Mouse (Mus musculus) limb, embryonic 11.5 days (tissue): ENCODE measurements around the gene Rp9. TPM values are rescaled to one million over a fixed set of nuclear protein-coding genes. Genes with fewer than 3 reads are reported as not detected.
"Not testable (repeated sequence)": the region's sequence is repeated elsewhere in the genome, so short reads cannot be mapped to it uniquely, and the experiment has no call there.

Experiments
- ATAC-seq: fragments of 200-750 bp; cut with Nextera tagmentation; 2 replicates; pipeline ENCODE4 v1.8.0; 2017; ENCODE audit warnings: low read depth; ENCODE audit not compliant: insufficient number of reproducible peaks, low FRiP score, low TSS enrichment
- DNase-seq: peaks from one replicate; pipeline ENCODE4 v3.0.0-alpha.2; 2015; ENCODE audit warnings: low spot score
- H3K27ac ChIP-seq: fragments of 300-500 bp; sonication (generic); replicated peaks from 2 replicates; pipeline ENCODE4 v1.5.1; 2014; ENCODE audit warnings: low read depth, mild to moderate bottlenecking, low read length
- H3K27me3 ChIP-seq: fragments of 300-500 bp; sonication (generic); 2 replicates; pipeline ENCODE4 v1.6.1; 2014; ENCODE audit warnings: mild to moderate bottlenecking, low read length, mixed read lengths; ENCODE audit not compliant: control insufficient read depth, insufficient read depth
- H3K36me3 ChIP-seq: fragments of 300-500 bp; sonication (generic); 2 replicates; pipeline ENCODE4 v1.6.1; 2014; ENCODE audit warnings: mild to moderate bottlenecking, low read length, moderate library complexity, mixed read lengths; ENCODE audit not compliant: control insufficient read depth, insufficient read depth
- H3K4me1 ChIP-seq: fragments of 300-500 bp; sonication (generic); 2 replicates; pipeline ENCODE4 v1.6.1; 2014; ENCODE audit warnings: low read length, mixed read lengths; ENCODE audit not compliant: control insufficient read depth, insufficient read depth
- H3K4me2 ChIP-seq: fragments of 300-500 bp; sonication (generic); 2 replicates; pipeline ENCODE4 v1.6.1; 2014; ENCODE audit warnings: low read depth, mild to moderate bottlenecking, moderate library complexity; ENCODE audit not compliant: severe bottlenecking
- H3K4me3 ChIP-seq: fragments of 300-500 bp; sonication (generic); 2 replicates; pipeline ENCODE4 v1.5.1; 2014; ENCODE audit warnings: low read depth, low read length
- H3K9ac ChIP-seq: fragments of 300-500 bp; sonication (generic); 2 replicates; pipeline ENCODE4 v1.6.1; 2014; ENCODE audit warnings: mild to moderate bottlenecking, low read length
- H3K9me3 ChIP-seq: fragments of 300-500 bp; sonication (generic); 2 replicates; pipeline ENCODE4 v1.6.1; 2016; ENCODE audit warnings: low read length; ENCODE audit not compliant: control insufficient read depth
- WGBS: fragments of 180-500 bp; shearing (Covaris S2); extraction: QIAGEN DNeasy Blood & Tissue Kit; methylation state at CpG from one replicate; pipeline ENCODE4 v1.1.7; 2014; 5-methylcytosine and 5-hydroxymethylcytosine counted together
- polyA plus RNA-seq: library from polyadenylated mRNA; unstranded; fragments of >200 nt; fragmentation: Nextera tagmentation; extraction: Ambion mirVana; gene quantifications from 2 replicates; pipeline ENCODE4 v1.2.1, GENCODE M21; 2014

Rp9 gene
- polyA plus RNA-seq, 1 experiment from 2014 or later, result 62.7 TPM

GRCm38 (mm10) chr9:22405414-22405813 is 64.1 kb downstream of the Rp9 start:
- Histone ChIP-seq H3K27me3 (no peaks in the 10 kb centered on the region), H3K9me3 (no peaks in the 10 kb centered on the region), H3K27ac (no peak overlapping the region), H3K4me3 (no peak overlapping the region), H3K4me2 (no peak overlapping the region), H3K36me3 (no peaks in the 10 kb centered on the region), H3K4me1 (no peaks in the 10 kb centered on the region), H3K9ac (no peak overlapping the region)
- ATAC-seq (no peak), DNase-seq (no peak)
- WGBS, result 84% methylated on average over 3 of the region's 3 CpGs

DNA sequence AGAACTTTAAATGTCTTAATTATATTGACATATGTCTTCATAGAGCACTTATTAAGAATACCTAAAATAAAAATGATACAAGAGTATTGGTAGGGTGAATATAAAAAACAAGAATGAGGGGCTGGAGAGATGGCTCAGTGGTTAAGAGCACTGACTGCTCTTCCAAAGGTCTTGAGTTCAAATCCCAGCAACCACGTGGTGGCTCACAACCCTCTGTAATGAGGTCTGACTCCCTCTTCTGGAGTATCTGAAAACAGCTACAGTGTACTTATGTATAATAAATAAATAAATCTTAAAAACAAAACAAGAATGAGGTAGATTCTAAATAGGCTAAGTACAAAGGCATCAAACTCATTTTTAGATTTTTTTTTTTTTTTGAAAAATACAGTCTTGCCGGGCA is 66.0 kb downstream of the Rp9 start:
- not testable (repeated sequence) for H3K4me2 ChIP-seq, H3K27ac ChIP-seq, H3K4me3 ChIP-seq, H3K4me1 ChIP-seq, H3K9ac ChIP-seq, ATAC-seq, H3K27me3 ChIP-seq, DNase-seq, H3K9me3 ChIP-seq, H3K36me3 ChIP-seq
- WGBS, result 71% methylated on average over 2 of the region's 2 CpGs

- no peak for ATAC-seq
- Histone ChIP-seq H3K27me3 (no peaks in the 10 kb centered on the region), H3K27ac (no peak overlapping the region), H3K9me3 (no peaks in the 10 kb centered on the region), H3K36me3 (no peaks in the 10 kb centered on the region), H3K4me2 (no peak overlapping the region), H3K9ac (no peak overlapping the region), H3K4me1 (no peaks in the 10 kb centered on the region), H3K4me3 (no peak overlapping the region)
- no peak for DNase-seq
- WGBS, result 77% methylated on average over 3 of the region's 3 CpGs
These were observed 66.6 kb downstream of the Rp9 start for GRCm38 (mm10) chr9:22402976-22403375.

DNA sequence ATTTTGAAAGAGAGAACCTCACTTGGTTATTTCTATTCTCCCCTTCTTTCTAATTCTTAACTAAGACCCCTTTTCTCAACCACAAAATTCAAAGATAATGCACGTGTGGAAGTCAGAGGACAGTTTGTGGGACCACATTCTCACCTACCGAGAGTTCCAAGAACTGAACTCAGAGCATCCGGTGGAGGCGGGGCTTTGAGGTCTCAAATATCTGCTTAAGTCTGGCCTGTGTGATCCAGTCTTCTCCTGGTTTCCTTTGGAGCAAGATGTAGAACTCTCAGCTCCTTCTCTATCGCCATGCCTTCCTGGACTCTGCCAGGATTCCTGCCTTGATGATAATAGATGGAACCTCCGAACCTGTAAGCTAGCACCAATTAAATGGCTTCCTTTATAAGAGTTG is 67.5 kb downstream of the Rp9 start:
- 88% methylated on average over 6 of the region's 6 CpGs for WGBS
- H3K36me3 ChIP-seq, result no peaks in the 10 kb centered on the region
- H3K4me2 ChIP-seq, result no peak overlapping the region
- no peaks in the 10 kb centered on the region for H3K9me3 ChIP-seq
- no peaks in the 10 kb centered on the region for H3K27me3 ChIP-seq
- no peak overlapping the region for H3K4me3 ChIP-seq
- H3K27ac ChIP-seq, result no peak overlapping the region
- no peaks in the 10 kb centered on the region for H3K4me1 ChIP-seq
- ATAC-seq, result no peak
- no peak for DNase-seq
- H3K9ac ChIP-seq, result no peak overlapping the region

DNA sequence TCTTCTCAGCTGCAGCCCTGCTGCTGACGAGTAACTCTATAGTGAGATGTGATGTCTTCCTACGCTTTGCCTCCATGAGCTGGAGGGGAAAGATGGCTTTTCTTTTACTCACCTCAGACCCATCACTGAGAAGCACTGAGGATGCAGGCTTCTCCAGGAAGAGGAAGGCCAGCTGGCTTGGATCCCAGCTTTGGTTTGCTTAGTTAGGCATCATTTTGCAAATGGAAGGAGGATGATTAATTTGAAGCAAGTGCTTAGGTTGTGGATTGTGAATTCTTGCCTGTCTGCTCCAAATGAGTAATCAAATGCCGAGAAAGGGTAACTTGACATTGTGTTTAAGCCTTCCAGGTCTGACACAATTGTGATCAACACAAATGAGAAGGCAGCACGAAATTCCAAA is 70.5 kb downstream of the Rp9 start:
- H3K27ac ChIP-seq, result no peak overlapping the region
- H3K27me3 ChIP-seq, result no peaks in the 10 kb centered on the region
- DNase-seq (no peak), ATAC-seq (no peak)
- no peak overlapping the region for H3K4me3 ChIP-seq
- H3K4me1 ChIP-seq, result no peaks in the 10 kb centered on the region
- H3K9me3 ChIP-seq, result no peaks in the 10 kb centered on the region
- no peak overlapping the region for H3K9ac ChIP-seq
- no peaks in the 10 kb centered on the region for H3K36me3 ChIP-seq
- no peak overlapping the region for H3K4me2 ChIP-seq
- WGBS, result 85% methylated on average over 4 of the region's 4 CpGs

DNA sequence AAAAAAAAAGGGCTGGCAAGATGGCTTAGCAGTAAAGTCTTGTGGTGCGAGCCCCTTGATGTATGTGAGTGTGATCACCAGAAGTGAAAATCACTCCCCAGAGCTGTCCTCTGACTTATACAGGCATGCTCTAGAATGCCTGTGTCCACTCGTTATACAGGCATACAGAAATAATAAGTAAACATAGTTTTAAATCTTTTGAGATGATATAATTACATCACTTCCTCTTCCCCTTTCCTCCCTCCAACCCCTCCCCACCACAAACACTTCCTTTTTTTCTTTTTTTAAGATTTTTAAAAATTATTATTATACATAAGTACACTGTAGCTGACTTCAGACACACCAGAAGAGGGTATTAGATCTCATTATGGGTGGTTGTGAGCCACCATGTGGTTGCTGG is 74.8 kb downstream of the Rp9 start:
- Histone ChIP-seq H3K4me3 (no peak overlapping the region), H3K27ac (no peak overlapping the region), H3K4me1 (no peaks in the 10 kb centered on the region), H3K9ac (no peak overlapping the region), H3K4me2 (no peak overlapping the region), H3K27me3 (no peaks in the 10 kb centered on the region), H3K9me3 (no peaks in the 10 kb centered on the region), H3K36me3 (no peaks in the 10 kb centered on the region)
- 96% methylated on average over 2 of the region's 2 CpGs for WGBS
- ATAC-seq (no peak), DNase-seq (no peak)

GRCm38 (mm10) chr9:22390390-22390789 is 79.2 kb downstream of the Rp9 start:
- H3K9me3 ChIP-seq, result no peaks in the 10 kb centered on the region
- no peak for DNase-seq
- no peaks in the 10 kb centered on the region for H3K36me3 ChIP-seq
- no peak overlapping the region for H3K4me2 ChIP-seq
- no peaks in the 10 kb centered on the region for H3K27me3 ChIP-seq
- H3K4me3 ChIP-seq, result no peak overlapping the region
- H3K9ac ChIP-seq, result no peak overlapping the region
- H3K27ac ChIP-seq, result no peak overlapping the region
- WGBS, result 88% methylated on average over 5 of the region's 5 CpGs
- ATAC-seq, result no peak
- peaks cover 3% of the 10 kb centered on the region; the same call in 1 of the 2 replicates for H3K4me1 ChIP-seq

DNA sequence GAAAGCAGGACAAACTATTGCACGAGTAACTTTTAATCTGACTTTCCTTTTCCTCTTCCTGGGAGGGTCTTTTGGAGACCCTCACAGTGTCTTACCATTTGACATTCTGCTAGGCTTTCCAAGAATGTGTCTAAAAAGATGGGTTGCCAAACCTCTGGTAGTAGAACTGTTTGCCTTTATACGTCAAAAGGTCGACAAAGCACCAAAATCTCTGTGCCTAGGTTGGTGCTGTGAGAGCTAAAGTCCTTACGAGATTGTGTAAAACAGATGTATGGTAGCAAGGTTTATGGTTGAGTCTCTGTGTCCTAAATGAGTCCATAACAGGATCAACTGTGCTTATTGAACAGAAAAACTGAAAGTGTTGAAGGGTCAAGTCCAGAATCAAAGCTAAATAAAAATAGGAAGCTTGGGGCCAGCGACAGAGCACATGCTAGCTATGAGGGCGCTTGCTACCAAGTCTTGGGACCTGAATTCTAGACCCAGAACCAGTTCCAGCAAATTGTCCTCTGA is 79.8 kb downstream of the Rp9 start:
- Histone ChIP-seq H3K4me2 (peak overlapping the region; percentile 75), H3K27ac (peak overlapping the region; percentile 79; the same call in 1 of the 2 replicates), H3K36me3 (no peaks in the 10 kb centered on the region), H3K27me3 (no peaks in the 10 kb centered on the region), H3K4me3 (peak overlapping the region; percentile 74; the same call in 1 of the 2 replicates), H3K9ac (peak overlapping the region; percentile 87; the same call in 1 of the 2 replicates), H3K4me1 (peaks cover 3% of the 10 kb centered on the region; the same call in 1 of the 2 replicates), H3K9me3 (no peaks in the 10 kb centered on the region)
- no peak for DNase-seq
- 70% methylated on average over 6 of the region's 6 CpGs for WGBS
- ATAC-seq, result no peak

DNA sequence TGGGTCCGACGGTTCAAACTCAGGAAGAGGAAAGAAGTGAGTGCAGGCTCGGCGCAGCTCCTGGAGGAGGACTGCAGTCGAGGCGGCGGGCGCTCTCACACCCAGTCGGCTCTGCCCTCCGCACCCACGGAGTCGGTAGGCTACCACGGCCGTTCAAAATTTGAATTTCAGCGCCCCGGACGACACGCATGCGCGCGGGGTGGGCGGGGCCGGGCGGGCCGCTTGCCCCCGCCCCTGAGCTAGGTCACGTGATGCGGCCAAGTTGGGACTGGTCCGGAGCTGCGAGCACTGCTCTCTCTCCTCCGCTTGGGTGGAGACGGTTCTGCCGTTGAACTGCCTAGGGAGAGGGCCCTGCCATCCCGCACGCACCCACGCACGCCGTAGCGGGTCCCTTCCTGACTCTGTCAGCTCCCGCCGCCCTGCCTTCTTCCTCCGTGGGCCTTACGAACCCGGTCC is 80.5 kb downstream of the Rp9 start, which contains the start of gene Anln:
Gene Anln (minus strand): TSS at position 168 of the 456 bp plus-strand sequence.
- Histone ChIP-seq H3K27ac (peak within 1 kb of the TSS; percentile 79), H3K4me1 (peaks cover 3% of the 10 kb centered on the region; the same call in 1 of the 2 replicates), H3K9me3 (no peaks in the 10 kb centered on the region), H3K36me3 (no peaks in the 10 kb centered on the region; the same call in 1 of the 2 replicates), H3K27me3 (no peaks in the 10 kb centered on the region), H3K4me2 (peak within 1 kb of the TSS; percentile 75), H3K9ac (peak within 1 kb of the TSS; percentile 87), H3K4me3 (peak within 1 kb of the TSS; percentile 74)
- DNase-seq, result peak; percentile 96
- peak; percentile 94 for ATAC-seq
- WGBS, result under 1% methylated on average over 43 of the region's 44 CpGs
